ENCODE assay signal across 12 mouse cellular contexts in the genomic region with DNA sequence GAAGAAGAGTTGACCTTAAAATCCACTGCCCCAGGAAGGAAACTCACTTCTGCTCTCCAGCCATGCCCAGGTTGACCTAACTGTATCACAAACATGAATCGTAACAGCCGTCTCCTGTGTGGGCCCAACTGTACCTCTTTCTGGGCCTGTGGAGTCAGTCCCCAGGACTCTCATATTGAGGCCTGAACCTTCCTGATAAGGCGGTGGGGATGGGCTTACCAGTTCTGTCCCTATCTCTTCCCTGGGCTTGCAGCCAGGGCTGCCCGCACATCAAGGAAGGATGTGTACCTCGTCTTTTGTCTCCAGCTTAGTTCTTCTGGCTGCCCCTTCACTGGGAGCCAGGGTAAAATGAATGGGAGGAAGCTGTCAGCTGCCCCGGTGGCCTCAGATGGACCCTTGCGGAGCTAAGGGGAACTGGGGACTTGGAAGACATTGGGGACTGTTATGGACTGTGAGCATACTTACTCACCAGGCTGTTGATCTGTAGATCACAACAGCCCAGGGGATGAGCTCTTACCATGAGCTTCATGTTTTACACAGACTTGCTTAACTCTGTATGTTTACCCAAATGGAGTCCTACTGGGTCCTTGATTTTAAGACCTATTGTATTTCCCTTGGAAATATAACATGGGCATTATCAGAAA. TPM values are rescaled to one million over a fixed set of nuclear protein-coding genes. Genes with fewer than 3 reads are reported as not detected.
DNase-seq lines count a peak whose midpoint lies in the region; ATAC-seq and TF ChIP-seq lines count a peak whose summit lies in the region.
"Had no signal": no experiment of that assay in that cellular context is flagged by ENCODE, and none has a peak within 500 bp of the region (broad histone marks: within the 10 kb centered on the region; RNA-seq: fewer than 3 reads in every experiment).

No protein-coding gene starts in this region.

- DNase-seq in c-Kit-positive CD71-positive TER-119-positive erythroid progenitor cells, embryonic 14.5 days (ENCODE audit: low spot score) = peak; percentile 86
- peak; percentile 37 for DNase-seq in kidney, postnatal 0 days (ENCODE audit: low spot score)
- DNase-seq in spleen, postnatal 10 days (ENCODE audit: low spot score in 2 of 2) = peak; percentile 71 to 81
- no peak for DNase-seq in thymus, postnatal 14 days
- DNase-seq: cerebellum, adult 18-20 months; thymus, adult 2 months had no signal

- ATAC-seq in intestine, embryonic 15.5 days = peak; percentile 80; the same call in 1 of the 2 replicates
- ATAC-seq in intestine, postnatal 0 days = no peak
- no peak for ATAC-seq in kidney, postnatal 0 days (replicated peaks; ENCODE audit: low FRiP score, low read depth)
- no peak for ATAC-seq in neural tube, embryonic 15.5 days (ENCODE audit: low FRiP score)

- WGBS in intestine, embryonic 15.5 days = 86% methylated on average over 7 of the region's 7 CpGs
- 84% methylated on average over 7 of the region's 7 CpGs for WGBS in intestine, postnatal 0 days
- 77% methylated on average over 7 of the region's 7 CpGs for WGBS in kidney, postnatal 0 days
- WGBS in neural tube, embryonic 15.5 days = 90% methylated on average over 7 of the region's 7 CpGs

- peaks cover 11% of the 10 kb centered on the region for H3K4me1 ChIP-seq in intestine, embryonic 15.5 days (replicated peaks)
- 0 out of 2 replicates have a peak, but pooled peaks cover 5% of the 10 kb centered on the region for H3K4me1 ChIP-seq in intestine, postnatal 0 days (replicated peaks; ENCODE audit: control insufficient read depth, insufficient read depth, low read length)
- no peaks in the 10 kb centered on the region for H3K4me1 ChIP-seq in kidney, postnatal 0 days (replicated peaks; ENCODE audit: insufficient read depth, low read length)
- peaks cover 6% of the 10 kb centered on the region; the same call in 1 of the 2 replicates for H3K4me1 ChIP-seq in neural tube, embryonic 15.5 days
- H3K4me1 ChIP-seq: midbrain, embryonic 12.5 days had no signal

- H3K4me2 ChIP-seq in intestine, embryonic 15.5 days (replicated peaks) = no peak overlapping the region
- H3K4me2 ChIP-seq in intestine, postnatal 0 days (replicated peaks; ENCODE audit: low read depth) = no peak overlapping the region
- H3K4me2 ChIP-seq in kidney, postnatal 0 days (ENCODE audit: low read length) = no peak overlapping the region
- H3K4me2 ChIP-seq in neural tube, embryonic 15.5 days = no peak overlapping the region
- H3K4me2 ChIP-seq: midbrain, embryonic 12.5 days had no signal

- no peak overlapping the region for H3K4me3 ChIP-seq in intestine, embryonic 15.5 days (replicated peaks)
- H3K4me3 ChIP-seq in intestine, postnatal 0 days (ENCODE audit: low read depth, low read length) = no peak overlapping the region
- no peak overlapping the region for H3K4me3 ChIP-seq in kidney, postnatal 0 days (replicated peaks; ENCODE audit: low read depth, low read length)
- H3K4me3 ChIP-seq in neural tube, embryonic 15.5 days (replicated peaks) = no peak overlapping the region
- H3K4me3 ChIP-seq: forebrain, embryonic 10.5 days; hindbrain, embryonic 10.5 days; midbrain, embryonic 12.5 days had no signal

- no peak for TF ChIP-seq CTCF in intestine, postnatal 0 days (IDR thresholded peaks at IDR 0.05; ENCODE audit: low read depth)
- TF ChIP-seq CTCF in kidney, postnatal 0 days (IDR thresholded peaks at IDR 0.05; ENCODE audit: low read depth) = no peak

- H3K9ac ChIP-seq in intestine, embryonic 15.5 days = no peak overlapping the region
- H3K9ac ChIP-seq in intestine, postnatal 0 days (ENCODE audit: low read depth, low read length) = no peak overlapping the region
- no peak overlapping the region for H3K9ac ChIP-seq in kidney, postnatal 0 days (ENCODE audit: low read depth, low read length)
- H3K9ac ChIP-seq in neural tube, embryonic 15.5 days (replicated peaks) = no peak overlapping the region
- H3K9ac ChIP-seq: midbrain, embryonic 12.5 days had no signal

- peaks cover 10% of the 10 kb centered on the region; the same call in 1 of the 2 replicates for H3K36me3 ChIP-seq in intestine, embryonic 15.5 days
- H3K36me3 ChIP-seq in intestine, postnatal 0 days (ENCODE audit: control insufficient read depth, insufficient read depth) = 0 out of 2 replicates have a peak, but pooled peaks cover 8% of the 10 kb centered on the region
- H3K36me3 ChIP-seq in kidney, postnatal 0 days (ENCODE audit: insufficient read depth, low read length) = no peaks in the 10 kb centered on the region
- peaks cover 19% of the 10 kb centered on the region for H3K36me3 ChIP-seq in neural tube, embryonic 15.5 days

- H3K27me3 ChIP-seq in intestine, embryonic 15.5 days (replicated peaks) = no peaks in the 10 kb centered on the region
- H3K27me3 ChIP-seq in intestine, postnatal 0 days (replicated peaks; ENCODE audit: control insufficient read depth, insufficient read depth, low read length) = no peaks in the 10 kb centered on the region
- no peaks in the 10 kb centered on the region for H3K27me3 ChIP-seq in kidney, postnatal 0 days (ENCODE audit: insufficient read depth, low read length)
- H3K27me3 ChIP-seq in neural tube, embryonic 15.5 days (replicated peaks) = no peaks in the 10 kb centered on the region
- H3K27me3 ChIP-seq: midbrain, embryonic 12.5 days had no signal

- no peaks in the 10 kb centered on the region for H3K9me3 ChIP-seq in intestine, embryonic 15.5 days
- H3K9me3 ChIP-seq in intestine, postnatal 0 days (ENCODE audit: control insufficient read depth) = no peaks in the 10 kb centered on the region
- H3K9me3 ChIP-seq in kidney, postnatal 0 days (replicated peaks; ENCODE audit: low read length) = no peaks in the 10 kb centered on the region
- H3K9me3 ChIP-seq in neural tube, embryonic 15.5 days (replicated peaks) = no peaks in the 10 kb centered on the region
- H3K9me3 ChIP-seq: forebrain, embryonic 10.5 days; hindbrain, embryonic 10.5 days; midbrain, embryonic 12.5 days had no signal

- H3K27ac ChIP-seq in intestine, embryonic 15.5 days = no peak overlapping the region
- no peak overlapping the region for H3K27ac ChIP-seq in intestine, postnatal 0 days (ENCODE audit: low read depth, low read length)
- H3K27ac ChIP-seq in kidney, postnatal 0 days = no peak overlapping the region
- no peak overlapping the region for H3K27ac ChIP-seq in neural tube, embryonic 15.5 days (replicated peaks)
- H3K27ac ChIP-seq: forebrain, embryonic 10.5 days; hindbrain, embryonic 10.5 days; midbrain, embryonic 12.5 days had no signal

RNA-seq across cellular contexts. Expression of gene Adam19, which starts 22.1 kb away (rescaled TPM):
- 16.5 and 16.6 TPM in 2 replicates for polyA plus RNA-seq in intestine, embryonic 15.5 days (2015; fragmentation: Nextera tagmentation; extraction: Ambion mirVana)
- polyA plus RNA-seq in intestine, postnatal 0 days (2015; fragmentation: Nextera tagmentation; extraction: Ambion mirVana) = 4.0 and 4.5 TPM in 2 replicates
- polyA plus RNA-seq in kidney, postnatal 0 days (2015; fragmentation: Nextera tagmentation; extraction: Ambion mirVana) = 6.5 and 8.1 TPM in 2 replicates
- polyA plus RNA-seq in neural tube, embryonic 15.5 days (2015; fragmentation: Nextera tagmentation; extraction: Ambion mirVana) = 13.7 and 16.8 TPM in 2 replicates

RNA-seq across cellular contexts. Expression of gene Gm12166, which starts 25.7 kb away (rescaled TPM):
- 5.2 and 7.3 TPM in 2 replicates for polyA plus RNA-seq in intestine, embryonic 15.5 days (2015; fragmentation: Nextera tagmentation; extraction: Ambion mirVana)
- 9.5 and 10.2 TPM in 2 replicates for polyA plus RNA-seq in intestine, postnatal 0 days (2015; fragmentation: Nextera tagmentation; extraction: Ambion mirVana)
- polyA plus RNA-seq in kidney, postnatal 0 days (2015; fragmentation: Nextera tagmentation; extraction: Ambion mirVana) = 6.0 and 6.2 TPM in 2 replicates
- polyA plus RNA-seq in neural tube, embryonic 15.5 days (2015; fragmentation: Nextera tagmentation; extraction: Ambion mirVana) = 4.5 and 6.6 TPM in 2 replicates
